Mouse (Mus musculus) heart, embryonic 14.5 days (tissue): ENCODE measurements around the gene Als2. TPM values are rescaled to one million over a fixed set of nuclear protein-coding genes. Genes with fewer than 3 reads are reported as not detected.
A peak's percentile ranks its signal among the peaks of the same experiment; 100 is the strongest.

ENCODE experiments used
- ATAC-seq: fragments of 200-750 bp; cut with Nextera tagmentation; 2 replicates; pipeline ENCODE4 v1.8.0; 2017; ENCODE audit warnings: low read depth, moderate TSS enrichment; ENCODE audit not compliant: insufficient number of reproducible peaks, insufficient read depth, low FRiP score
- H3K27ac ChIP-seq, 2 experiments: fragments of 200-500 bp in 1 of 2; fragments of 300-500 bp in 1 of 2; sonication (generic) in 1 of 2; replicated peaks in 1 of 2; 2 replicates each; pipeline ENCODE4 v1.5.1; 2012 to 2014; ENCODE audit warnings: low read depth in 2 of 2, low read length in 2 of 2, control low read depth in 1 of 2, mild to moderate bottlenecking in 1 of 2, mixed read lengths in 1 of 2; ENCODE audit not compliant: control insufficient read depth in 1 of 2, insufficient read depth in 1 of 2
- H3K27me3 ChIP-seq: fragments of 300-500 bp; sonication (generic); 2 replicates; pipeline ENCODE4 v1.6.1; 2014; ENCODE audit warnings: mild to moderate bottlenecking, low read length, control low read depth; ENCODE audit not compliant: control insufficient read depth, insufficient read depth
- H3K36me3 ChIP-seq: fragments of 300-500 bp; sonication (generic); 2 replicates; pipeline ENCODE4 v1.6.1; 2014; ENCODE audit warnings: mild to moderate bottlenecking, control low read depth, low read length, mixed read lengths; ENCODE audit not compliant: control insufficient read depth, insufficient read depth
- H3K4me1 ChIP-seq, 2 experiments: fragments of 200-500 bp in 1 of 2; fragments of 300-500 bp in 1 of 2; sonication (generic) in 1 of 2; 2 replicates each; pipeline ENCODE4 v1.6.1; 2012 to 2014; ENCODE audit warnings: low read length in 2 of 2, control low read depth in 1 of 2, mixed read lengths in 1 of 2; ENCODE audit not compliant: control insufficient read depth in 2 of 2, insufficient read depth in 2 of 2
- H3K4me2 ChIP-seq: fragments of 300-500 bp; sonication (generic); 2 replicates; pipeline ENCODE4 v1.6.1; 2014; ENCODE audit warnings: mild to moderate bottlenecking, low read length
- H3K4me3 ChIP-seq, 2 experiments: fragments of 200-500 bp in 1 of 2; fragments of 300-500 bp in 1 of 2; sonication (generic) in 1 of 2; 2 replicates each; pipeline ENCODE4 v1.5.1; 2012 to 2014; ENCODE audit warnings: low read length in 2 of 2, mild to moderate bottlenecking in 2 of 2, control low read depth in 1 of 2, low read depth in 1 of 2, moderate library complexity in 1 of 2; ENCODE audit not compliant: control insufficient read depth in 1 of 2, insufficient read depth in 1 of 2
- H3K9ac ChIP-seq: fragments of 300-500 bp; sonication (generic); 2 replicates; pipeline ENCODE4 v1.6.1; 2014; ENCODE audit warnings: mild to moderate bottlenecking, low read length
- H3K9me3 ChIP-seq: fragments of 300-500 bp; sonication (generic); 2 replicates; pipeline ENCODE4 v1.6.1; 2016; ENCODE audit warnings: low read length, control low read depth; ENCODE audit not compliant: control insufficient read depth
- WGBS: fragments of 180-500 bp; shearing (Covaris S2); extraction: QIAGEN DNeasy Blood & Tissue Kit; methylation state at CpG from one replicate; pipeline ENCODE4 v1.1.7; 2014; 5-methylcytosine and 5-hydroxymethylcytosine counted together
- polyA plus RNA-seq: library from polyadenylated mRNA; unstranded; fragments of >200 nt; fragmentation: Nextera tagmentation; extraction: Ambion mirVana; gene quantifications from 2 replicates; pipeline ENCODE4 v1.2.1, GENCODE M21; 2014

The Als2 gene
- polyA plus RNA-seq, 1 experiment from 2014 or later: 8.6 TPM

DNA sequence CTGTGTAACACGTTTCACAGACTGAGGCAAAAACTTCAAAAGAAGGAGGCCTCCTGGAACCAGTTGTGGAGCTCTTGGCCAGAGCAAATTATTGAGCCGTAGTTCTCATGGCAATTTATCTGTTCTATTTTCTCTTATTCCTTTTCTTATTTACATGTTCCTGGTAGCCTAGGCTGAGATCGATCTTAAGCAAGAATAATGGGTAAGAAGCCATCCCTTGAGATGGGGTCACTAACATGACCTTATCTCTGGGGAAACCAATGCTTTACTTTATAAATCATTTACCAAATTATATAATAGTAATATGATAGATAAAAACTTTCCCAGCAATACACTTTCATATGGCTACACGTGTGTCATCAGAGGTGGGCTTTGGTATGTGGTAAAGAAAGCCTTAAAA lies 84.7 kb downstream of the Als2 start:
- ATAC-seq: no peak
- 78% methylated on average over 4 of the region's 4 CpGs for WGBS
- H3K4me3 ChIP-seq: no peak overlapping the region
- no peaks in the 10 kb centered on the region for H3K4me1 ChIP-seq
- H3K4me2 ChIP-seq: no peak overlapping the region
- H3K9ac ChIP-seq: no peak overlapping the region
- no peak overlapping the region for H3K27ac ChIP-seq
- no peaks in the 10 kb centered on the region for H3K27me3 ChIP-seq
- no peaks in the 10 kb centered on the region for H3K9me3 ChIP-seq
- no peaks in the 10 kb centered on the region for H3K36me3 ChIP-seq

DNA sequence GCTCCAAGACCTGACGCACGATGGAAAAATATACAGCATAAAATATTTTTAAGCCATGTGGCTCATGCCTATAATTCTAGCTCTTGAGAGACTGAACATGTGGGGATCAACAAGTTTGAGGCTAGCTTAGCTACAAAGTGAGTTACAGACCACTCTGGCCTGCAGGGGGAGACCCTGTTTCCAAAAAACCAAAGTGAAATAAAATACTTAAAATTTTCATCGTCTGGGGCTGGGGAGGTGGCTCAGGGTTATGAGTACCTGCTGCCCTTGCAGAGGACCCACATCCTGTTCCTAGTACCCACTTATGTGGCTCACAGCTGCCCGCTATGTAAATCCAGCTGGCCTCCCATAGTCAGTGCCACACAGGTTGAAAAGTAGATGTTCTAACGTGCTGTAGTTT lies 86.5 kb downstream of the Als2 start:
- 74% methylated on average over 5 of the region's 5 CpGs for WGBS
- H3K4me2 ChIP-seq: no peak overlapping the region

GRCm38 (mm10) chr1:59144543-59144942 lies 92.5 kb downstream of the Als2 start:
- ATAC-seq: no peak
- Histone ChIP-seq H3K9ac (no peak overlapping the region), H3K4me1 (no peaks in the 10 kb centered on the region), H3K4me3 (no peak overlapping the region), H3K27ac (no peak overlapping the region), H3K9me3 (0 out of 2 replicates have a peak, but pooled peaks cover 5% of the 10 kb centered on the region), H3K27me3 (no peaks in the 10 kb centered on the region; the same call in 1 of the 2 replicates), H3K36me3 (no peaks in the 10 kb centered on the region), H3K4me2 (no peak overlapping the region)
- 70% methylated on average over 10 of the region's 10 CpGs for WGBS

More for the DNA sequence above, 86.5 kb downstream of the Als2 start:
- H3K4me1 ChIP-seq: no peaks in the 10 kb centered on the region
- no peaks in the 10 kb centered on the region for H3K36me3 ChIP-seq
- no peak overlapping the region for H3K9ac ChIP-seq
- H3K27me3 ChIP-seq: no peaks in the 10 kb centered on the region
- no peak for ATAC-seq
- H3K4me3 ChIP-seq: no peak overlapping the region
- no peak overlapping the region for H3K27ac ChIP-seq
- no peaks in the 10 kb centered on the region for H3K9me3 ChIP-seq

GRCm38 (mm10) chr1:59142809-59143208 lies 94.2 kb downstream of the Als2 start:
- Histone ChIP-seq H3K9me3 (0 out of 2 replicates have a peak, but pooled peaks cover 5% of the 10 kb centered on the region), H3K4me2 (no peak overlapping the region), H3K27ac (no peak overlapping the region), H3K27me3 (no peaks in the 10 kb centered on the region; the same call in 1 of the 2 replicates), H3K36me3 (no peaks in the 10 kb centered on the region), H3K4me1 (no peaks in the 10 kb centered on the region), H3K9ac (no peak overlapping the region), H3K4me3 (no peak overlapping the region)
- ATAC-seq: no peak

DNA sequence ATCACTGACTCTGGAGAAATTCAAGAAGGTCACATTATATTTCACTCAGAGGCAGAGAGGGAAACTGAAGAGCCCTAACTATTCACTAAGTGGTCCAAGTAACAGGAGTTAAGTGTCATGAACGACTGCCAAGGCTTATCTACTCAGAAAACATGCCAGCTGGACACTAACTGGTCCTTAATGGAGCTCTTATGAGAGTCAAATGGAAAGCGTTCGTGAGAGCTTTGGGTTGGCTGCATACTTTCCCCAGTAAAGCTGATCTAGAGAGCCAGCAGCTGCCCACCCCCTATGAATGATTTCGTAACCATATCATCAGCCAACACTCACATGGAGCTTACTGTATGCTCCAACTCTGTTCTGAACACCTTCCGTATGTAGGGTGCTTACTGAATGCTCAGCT lies 102.6 kb downstream of the Als2 start:
- Histone ChIP-seq H3K4me3 (no peak overlapping the region), H3K9ac (no peak overlapping the region), H3K9me3 (no peaks in the 10 kb centered on the region), H3K4me1 (peaks cover 2 to 4% of the 10 kb centered on the region in 2 experiments; a peak in 1 of 4 replicates), H3K4me2 (peak overlapping the region; percentile 23; the same call in 1 of the 2 replicates), H3K27ac (no peak overlapping the region), H3K27me3 (peaks cover 7% of the 10 kb centered on the region; the same call in 1 of the 2 replicates), H3K36me3 (no peaks in the 10 kb centered on the region)
- ATAC-seq: peak; percentile 39; the same call in 1 of the 2 replicates
- 22% methylated on average over 5 of the region's 5 CpGs for WGBS

GRCm38 (mm10) chr1:59128879-59129278 lies 108.2 kb downstream of the Als2 start:
- no peak overlapping the region for H3K4me3 ChIP-seq
- 0 out of 4 replicates have a peak, but pooled peaks cover 0 to under 1% of the 10 kb centered on the region in 2 experiments for H3K4me1 ChIP-seq
- H3K4me2 ChIP-seq: no peak overlapping the region
- peaks cover 7% of the 10 kb centered on the region; the same call in 1 of the 2 replicates for H3K27me3 ChIP-seq
- no peaks in the 10 kb centered on the region for H3K9me3 ChIP-seq
- no peak overlapping the region for H3K9ac ChIP-seq
- no peaks in the 10 kb centered on the region for H3K36me3 ChIP-seq
- no peak overlapping the region for H3K27ac ChIP-seq
- WGBS: 71% methylated on average over 7 of the region's 7 CpGs
- no peak for ATAC-seq

GRCm38 (mm10) chr1:59125558-59125957 lies 111.5 kb downstream of the Als2 start:
- Histone ChIP-seq H3K36me3 (no peaks in the 10 kb centered on the region), H3K27me3 (peaks cover 7% of the 10 kb centered on the region; the same call in 1 of the 2 replicates), H3K9ac (no peak overlapping the region), H3K4me2 (no peak overlapping the region), H3K4me1 (0 out of 4 replicates have a peak, but pooled peaks cover 0 to 1% of the 10 kb centered on the region in 2 experiments), H3K9me3 (no peaks in the 10 kb centered on the region), H3K4me3 (no peak overlapping the region), H3K27ac (no peak overlapping the region)
- ATAC-seq: no peak
- 70% methylated on average over 5 of the region's 5 CpGs for WGBS
